Mouse (Mus musculus): ENCODE measurements around the gene Nfkbiz. TPM values are rescaled to one million over a fixed set of nuclear protein-coding genes. Genes with fewer than 3 reads are reported as not detected.

The Nfkbiz gene
- polyA plus RNA-seq, 1 experiment, result 0.41 TPM

- no peak for TF ChIP-seq GATA1 (IDR thresholded peaks at IDR 0.05; ENCODE audit: low read length)
These were observed 51.2 kb downstream of the Nfkbiz start for GRCm38 (mm10) chr16:55787385-55788072.

- no peak for TF ChIP-seq GATA1 (IDR thresholded peaks at IDR 0.05; ENCODE audit: low read length)
These were observed 54.3 kb downstream of the Nfkbiz start for GRCm38 (mm10) chr16:55784379-55784778.

- no peak for TF ChIP-seq GATA1 (IDR thresholded peaks at IDR 0.05; ENCODE audit: low read length)
These were observed 54.8 kb downstream of the Nfkbiz start for GRCm38 (mm10) chr16:55783923-55784322.

- no peak for TF ChIP-seq GATA1 (IDR thresholded peaks at IDR 0.05; ENCODE audit: low read length)
These were observed 55.8 kb downstream of the Nfkbiz start for GRCm38 (mm10) chr16:55782911-55783310.

DNA sequence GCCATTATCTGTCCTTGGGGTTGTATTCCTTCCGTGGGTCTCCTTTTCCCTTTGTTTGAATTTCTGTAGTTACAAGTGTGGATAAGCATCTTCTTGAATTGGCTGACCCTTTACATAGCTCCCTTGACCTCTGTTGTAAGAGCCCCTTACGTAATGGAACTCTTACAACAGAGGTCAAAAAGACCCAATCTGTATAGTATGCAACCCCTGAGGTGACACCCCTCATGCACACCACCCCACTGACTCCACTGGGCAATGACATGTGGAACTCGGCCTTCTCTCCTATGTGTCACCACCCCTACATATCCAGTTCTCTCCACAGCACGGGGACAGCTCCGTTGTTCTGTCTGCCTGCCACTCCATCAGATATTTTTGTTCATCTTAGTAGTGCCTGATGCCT, 56.9 kb downstream of the Nfkbiz start:
- no peak for TF ChIP-seq GATA1 (IDR thresholded peaks at IDR 0.05; ENCODE audit: low read length)

DNA sequence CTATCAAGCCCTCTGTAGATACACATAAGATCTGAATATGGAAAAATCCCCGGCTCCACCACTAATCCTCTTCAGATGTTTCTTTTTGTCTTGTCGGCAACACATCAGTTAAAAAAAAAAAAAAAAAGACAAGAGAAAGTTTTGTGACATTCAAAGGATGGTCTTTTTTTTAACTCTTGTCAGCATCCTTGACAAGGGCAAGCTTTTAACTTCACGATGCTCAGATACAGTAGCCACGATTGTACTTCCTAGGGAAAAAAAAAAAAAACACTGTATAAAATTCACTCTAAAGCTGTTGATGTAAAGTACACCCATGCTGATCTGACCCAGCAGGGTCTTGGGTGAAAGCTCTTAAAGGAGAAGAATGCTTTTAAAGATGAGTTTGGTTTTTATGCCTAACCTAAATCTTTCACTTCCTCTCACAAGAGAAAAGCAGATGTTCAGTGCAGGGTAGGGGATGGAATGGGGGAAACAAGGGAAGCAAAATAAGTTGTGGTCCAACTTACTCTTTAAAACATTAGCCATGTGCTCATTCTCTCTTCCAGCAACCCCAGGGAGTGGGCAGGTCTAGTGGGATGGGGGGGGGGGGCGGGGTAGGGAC, 57.6 kb downstream of the Nfkbiz start:
- TF ChIP-seq GATA1 (IDR thresholded peaks at IDR 0.05; ENCODE audit: low read length), result no peak

- no peak for TF ChIP-seq GATA1 (IDR thresholded peaks at IDR 0.05; ENCODE audit: low read length)
These were observed 62.4 kb downstream of the Nfkbiz start for GRCm38 (mm10) chr16:55776329-55776728.

GRCm38 (mm10) chr16:55770247-55770646, 68.5 kb downstream of the Nfkbiz start:
- TF ChIP-seq GATA1 (IDR thresholded peaks at IDR 0.05; ENCODE audit: low read length), result no peak

Other genes with a start within 250 kb of the Nfkbiz start
- 0.30 and 0.36 TPM in 2 replicates for gene Nxpe3, start 56.4 kb upstream of the Nfkbiz start, polyA plus RNA-seq (2012)
- gene Cep97, start 96.0 kb upstream of the Nfkbiz start, polyA plus RNA-seq (2012), result 4.9 and 8.0 TPM in 2 replicates
- 47.2 and 97.6 TPM in 2 replicates for gene Rpl24, start 127.4 kb upstream of the Nfkbiz start, polyA plus RNA-seq (2012)
- gene Zbtb11, start 135.0 kb upstream of the Nfkbiz start, polyA plus RNA-seq (2012), result 3.8 and 5.3 TPM in 2 replicates
- 47.3 and 79.0 TPM in 2 replicates for gene Pcnp, start 190.8 kb upstream of the Nfkbiz start, polyA plus RNA-seq (2012)
- gene Trmt10c, start 198.9 kb upstream of the Nfkbiz start, polyA plus RNA-seq (2012), result 10.1 and 14.2 TPM in 2 replicates
- gene Senp7, start 209.4 kb upstream of the Nfkbiz start, polyA plus RNA-seq (2012), result 21.8 and 31.5 TPM in 2 replicates